8 mouse cellular contexts compared by ENCODE assay signal in genomic region chr11:116648213-116648921, GRCm38 (mm10). TPM values are rescaled to one million over a fixed set of nuclear protein-coding genes. Genes with fewer than 3 reads are reported as not detected.
DNase-seq lines count a peak whose midpoint lies in the region; ATAC-seq lines count a peak whose summit lies in the region.

No protein-coding gene starts in this region.

- DNase-seq in ovary, postnatal 36 days (ENCODE audit: low spot score): peak; percentile 55
- DNase-seq in ovary, postnatal 14 days (ENCODE audit: low spot score): no peak
- no peak for DNase-seq in layer of hippocampus, postnatal 25 days (ENCODE audit: extremely low spot score in 1 of 2, low spot score in 1 of 2)
- no peak for DNase-seq in cerebellum, postnatal 14 days
- DNase-seq in embryo, embryonic 10.5 days (ENCODE audit: low spot score): no peak

- H3K4me2 ChIP-seq in heart, embryonic 15.5 days: no peak overlapping the region
- no peak overlapping the region for H3K4me2 ChIP-seq in limb, embryonic 15.5 days

- no peak overlapping the region for H3K9ac ChIP-seq in heart, embryonic 15.5 days
- H3K9ac ChIP-seq in limb, embryonic 15.5 days: no peak overlapping the region

- no peaks in the 10 kb centered on the region for H3K9me3 ChIP-seq in heart, embryonic 15.5 days (replicated peaks)
- no peaks in the 10 kb centered on the region for H3K9me3 ChIP-seq in limb, embryonic 15.5 days

- WGBS in heart, embryonic 15.5 days: 46% methylated on average over 18 of the region's 18 CpGs
- WGBS in limb, embryonic 15.5 days: 45% methylated on average over 18 of the region's 18 CpGs

- peaks cover 34% of the 10 kb centered on the region for H3K4me1 ChIP-seq in heart, embryonic 15.5 days (replicated peaks)
- peaks cover 69% of the 10 kb centered on the region for H3K4me1 ChIP-seq in limb, embryonic 15.5 days

- H3K27ac ChIP-seq in heart, embryonic 15.5 days: peak overlapping the region; percentile 68
- H3K27ac ChIP-seq in limb, embryonic 15.5 days: 0 out of 2 replicates have a peak overlapping the region, but pooled peaks have one; percentile 18

- H3K4me3 ChIP-seq in heart, embryonic 15.5 days: no peak overlapping the region
- no peak overlapping the region for H3K4me3 ChIP-seq in limb, embryonic 15.5 days

- peaks cover 63% of the 10 kb centered on the region for H3K27me3 ChIP-seq in heart, embryonic 15.5 days
- peaks cover 22% of the 10 kb centered on the region for H3K27me3 ChIP-seq in limb, embryonic 15.5 days

- no peaks in the 10 kb centered on the region for H3K36me3 ChIP-seq in heart, embryonic 15.5 days
- H3K36me3 ChIP-seq in limb, embryonic 15.5 days: no peaks in the 10 kb centered on the region

- ATAC-seq in heart, embryonic 15.5 days (replicated peaks; ENCODE audit: insufficient number of reproducible peaks, insufficient read depth, low FRiP score, low read depth): 0 out of 2 replicates have a peak, but pooled peaks have one; percentile 33
- no peak for ATAC-seq in limb, embryonic 15.5 days (ENCODE audit: insufficient number of reproducible peaks, low FRiP score, low TSS enrichment, low read depth)
- ATAC-seq in megakaryocyte-erythroid progenitor cell, adult 5-6 weeks (replicated peaks; ENCODE audit: low FRiP score, low TSS enrichment, poor library complexity, severe bottlenecking): no peak

RNA-seq across cellular contexts. Expression of gene Prcd, which starts 5.0 kb away (rescaled TPM):
- polyA plus RNA-seq in heart, embryonic 15.5 days (2015; fragmentation: Nextera tagmentation; extraction: Ambion mirVana): 1.3 and 1.4 TPM in 2 replicates
- 1.9 and 2.6 TPM in 2 replicates for polyA plus RNA-seq in limb, embryonic 15.5 days (2015; fragmentation: Nextera tagmentation; extraction: Ambion mirVana)
- total RNA-seq in layer of hippocampus, postnatal 25 days (2021): 1 to 10 TPM; 6.4 to 7.0 TPM
- total RNA-seq in megakaryocyte-erythroid progenitor cell, adult 5-6 weeks (2014; fragmentation: Nextera tagmentation): 2.1 TPM in 1 of 2 replicates, not detected in the other
- not detected in 2 replicates for total RNA-seq in megakaryocyte-erythroid progenitor cell, adult 5-6 weeks (2017)

RNA-seq across cellular contexts. Expression of gene Cygb, which starts 5.7 kb away (rescaled TPM):
- polyA plus RNA-seq in heart, embryonic 15.5 days (2015; fragmentation: Nextera tagmentation; extraction: Ambion mirVana): 9.1 and 11.6 TPM in 2 replicates
- 20.1 and 22.2 TPM in 2 replicates for polyA plus RNA-seq in limb, embryonic 15.5 days (2015; fragmentation: Nextera tagmentation; extraction: Ambion mirVana)
- 10 to 100 TPM; 65.7 to 78.3 TPM for total RNA-seq in layer of hippocampus, postnatal 25 days (2021)
- not detected in 2 replicates for total RNA-seq in megakaryocyte-erythroid progenitor cell, adult 5-6 weeks (2014; fragmentation: Nextera tagmentation)
- not detected in 2 replicates for total RNA-seq in megakaryocyte-erythroid progenitor cell, adult 5-6 weeks (2017)

RNA-seq across cellular contexts. Expression of gene Rhbdf2, which starts 21.5 kb away (rescaled TPM):
- polyA plus RNA-seq in heart, embryonic 15.5 days (2015; fragmentation: Nextera tagmentation; extraction: Ambion mirVana): 6.7 and 10.4 TPM in 2 replicates
- polyA plus RNA-seq in limb, embryonic 15.5 days (2015; fragmentation: Nextera tagmentation; extraction: Ambion mirVana): 7.1 and 8.2 TPM in 2 replicates
- total RNA-seq in layer of hippocampus, postnatal 25 days (2021): 1 to 10 TPM; 1.1 to 1.8 TPM
- total RNA-seq in megakaryocyte-erythroid progenitor cell, adult 5-6 weeks (2014; fragmentation: Nextera tagmentation): 4.1 and 6.1 TPM in 2 replicates
- 1.3 and 3.3 TPM in 2 replicates for total RNA-seq in megakaryocyte-erythroid progenitor cell, adult 5-6 weeks (2017)

Comparison
In these comparisons a context has a peak if more than half of its experiments do, and no peak if none do; other contexts are left out.
1. RNA of gene Cygb, which starts 5.7 kb away (total RNA-seq): 65.7 to 78.3 TPM in layer of hippocampus, postnatal 25 days; not detected in megakaryocyte-erythroid progenitor cell, adult 5-6 weeks; every median in the first group is over 10 times any median in the second.